Mouse (Mus musculus) gastrocnemius, postnatal 10 days (tissue): ENCODE measurements around the gene Thbs4. TPM values are rescaled to one million over a fixed set of nuclear protein-coding genes. Genes with fewer than 3 reads are reported as not detected.
"Not testable (repeated sequence)": the region's sequence is repeated elsewhere in the genome, so short reads cannot be mapped to it uniquely, and the experiment has no call there.

Experiments used
- DNase-seq: peaks from one replicate; pipeline ENCODE4 v3.0.0; 2021; ENCODE audit warnings: mixed read lengths
- long read RNA-seq, 2 experiments: library from polyadenylated mRNA; stranded (forward); transcript quantifications; one replicate each; pipeline ENCODE4 v2.0.0; 2021
- total RNA-seq, 2 experiments: library from RNA; stranded (reverse); gene quantifications; 2 replicates each; pipeline ENCODE4 v1.2.3; 2021

Thbs4 gene
- 100 to 1,000 TPM; 129 to 131 TPM for total RNA-seq
- long read RNA-seq, experiment 1, transcript Thbs4-201 (22 exons, 3,198 nt): major isoform, 82 of 104 reads
- long read RNA-seq, experiment 1, partial matches to known transcripts: 17 of 104 reads
- long read RNA-seq, experiment 1, other reads (novel, unspliced or antisense): 5 of 104 reads
- long read RNA-seq, experiment 2, transcript Thbs4-201 (22 exons, 3,198 nt): major isoform, 84 of 108 reads
- long read RNA-seq, experiment 2, partial matches to known transcripts: 23 of 108 reads
- long read RNA-seq, experiment 2, other reads (novel, unspliced or antisense): 1 of 108 reads

- peak; percentile 36 for DNase-seq
These were observed at the start of gene Thbs4 for GRCm38 (mm10) chr13:92794462-92795214. Thbs4 (minus strand) TSS chr13:92794818.

- no peak for DNase-seq
These were observed 38.5 kb upstream of the Thbs4 start for GRCm38 (mm10) chr13:92833162-92833561.

GRCm38 (mm10) chr13:92828820-92829219 lies 34.2 kb upstream of the Thbs4 start:
- peak; percentile 13 for DNase-seq

GRCm38 (mm10) chr13:92817357-92817756 lies 22.7 kb upstream of the Thbs4 start:
- DNase-seq: no peak

GRCm38 (mm10) chr13:92816329-92816728 lies 21.7 kb upstream of the Thbs4 start:
- DNase-seq: no peak

- DNase-seq: not testable (repeated sequence)
These were observed 16.0 kb upstream of the Thbs4 start for GRCm38 (mm10) chr13:92810592-92810991.

- no peak for DNase-seq
These were observed 13.2 kb upstream of the Thbs4 start for GRCm38 (mm10) chr13:92807849-92808248.

GRCm38 (mm10) chr13:92806785-92807184 lies 12.2 kb upstream of the Thbs4 start:
- DNase-seq: no peak

GRCm38 (mm10) chr13:92799306-92799925 lies 4.8 kb upstream of the Thbs4 start:
- no peak for DNase-seq

GRCm38 (mm10) chr13:92798830-92799229 lies 4.2 kb upstream of the Thbs4 start:
- no peak for DNase-seq

GRCm38 (mm10) chr13:92793636-92794035 lies 982 bp downstream of the Thbs4 start:
- no peak for DNase-seq

GRCm38 (mm10) chr13:92791474-92791873 lies 3.1 kb downstream of the Thbs4 start:
- DNase-seq: no peak

- DNase-seq: no peak
These were observed 10.3 kb downstream of the Thbs4 start for GRCm38 (mm10) chr13:92784311-92784710.

- DNase-seq: no peak
These were observed 11.1 kb downstream of the Thbs4 start for GRCm38 (mm10) chr13:92783551-92783950.

GRCm38 (mm10) chr13:92780927-92781326 lies 13.7 kb downstream of the Thbs4 start:
- no peak for DNase-seq

GRCm38 (mm10) chr13:92780076-92780475 lies 14.5 kb downstream of the Thbs4 start:
- DNase-seq: no peak

- DNase-seq: no peak
These were observed 16.0 kb downstream of the Thbs4 start for GRCm38 (mm10) chr13:92778642-92779041.

GRCm38 (mm10) chr13:92775916-92776315 lies 18.7 kb downstream of the Thbs4 start:
- no peak for DNase-seq

GRCm38 (mm10) chr13:92774887-92775286 lies 19.7 kb downstream of the Thbs4 start:
- DNase-seq: no peak

- DNase-seq: no peak
These were observed 22.1 kb downstream of the Thbs4 start for GRCm38 (mm10) chr13:92772500-92772899.

- DNase-seq: no peak
These were observed 23.1 kb downstream of the Thbs4 start for GRCm38 (mm10) chr13:92771566-92771965.

GRCm38 (mm10) chr13:92765454-92766242 lies 29.0 kb downstream of the Thbs4 start:
- DNase-seq: no peak
